Mouse (Mus musculus): Measurements from ENCODE around the gene Dusp23.
A peak's percentile ranks its signal among the peaks of the same experiment; 100 is the strongest.

Gene Dusp23

GRCm38 (mm10) chr1:172632451-172633326, at the start of gene Dusp23:
TSS of gene Dusp23 (minus strand) at chr1:172632962.
- DNase-seq (ENCODE audit: low spot score): peak; percentile 97

GRCm38 (mm10) chr1:172680742-172681141, 48.0 kb upstream of the Dusp23 start:
- no peak for DNase-seq (ENCODE audit: low spot score)

GRCm38 (mm10) chr1:172670716-172671115, 38.0 kb upstream of the Dusp23 start:
- DNase-seq (ENCODE audit: low spot score): no peak

- DNase-seq (ENCODE audit: low spot score): peak; percentile 43
Measured at GRCm38 (mm10) chr1:172667597-172667996, 34.8 kb upstream of the Dusp23 start.

- no peak for DNase-seq (ENCODE audit: low spot score)
Measured at GRCm38 (mm10) chr1:172665457-172665856, 32.7 kb upstream of the Dusp23 start.

- no peak for DNase-seq (ENCODE audit: low spot score)
Measured at GRCm38 (mm10) chr1:172659688-172660087, 26.9 kb upstream of the Dusp23 start.

GRCm38 (mm10) chr1:172657266-172657665, 24.5 kb upstream of the Dusp23 start:
- DNase-seq (ENCODE audit: low spot score): no peak

- no peak for DNase-seq (ENCODE audit: low spot score)
Measured at GRCm38 (mm10) chr1:172653900-172654299, 21.1 kb upstream of the Dusp23 start.

- no peak for DNase-seq (ENCODE audit: low spot score)
Measured at GRCm38 (mm10) chr1:172652040-172652662, 19.4 kb upstream of the Dusp23 start.

- no peak for DNase-seq (ENCODE audit: low spot score)
Measured at GRCm38 (mm10) chr1:172651288-172651987, 18.7 kb upstream of the Dusp23 start.

GRCm38 (mm10) chr1:172650519-172651287, 17.9 kb upstream of the Dusp23 start:
- DNase-seq (ENCODE audit: low spot score): peak; percentile 49

GRCm38 (mm10) chr1:172649396-172649795, 16.6 kb upstream of the Dusp23 start:
- no peak for DNase-seq (ENCODE audit: low spot score)

- DNase-seq (ENCODE audit: low spot score): no peak
Measured at GRCm38 (mm10) chr1:172647236-172647635, 14.5 kb upstream of the Dusp23 start.

GRCm38 (mm10) chr1:172638781-172639180, 6.0 kb upstream of the Dusp23 start:
- DNase-seq (ENCODE audit: low spot score): no peak

- DNase-seq (ENCODE audit: low spot score): no peak
Measured at GRCm38 (mm10) chr1:172637801-172638200, 5.0 kb upstream of the Dusp23 start.

- no peak for DNase-seq (ENCODE audit: low spot score)
Measured at GRCm38 (mm10) chr1:172636266-172636665, 3.5 kb upstream of the Dusp23 start.

GRCm38 (mm10) chr1:172635258-172635657, 2.5 kb upstream of the Dusp23 start:
- DNase-seq (ENCODE audit: low spot score): no peak

GRCm38 (mm10) chr1:172634136-172634535, 1.4 kb upstream of the Dusp23 start:
- DNase-seq (ENCODE audit: low spot score): no peak

- peak; percentile 11 for DNase-seq (ENCODE audit: low spot score)
Measured at GRCm38 (mm10) chr1:172631721-172632120, 1.0 kb downstream of the Dusp23 start.

GRCm38 (mm10) chr1:172629831-172630230, 2.9 kb downstream of the Dusp23 start:
- DNase-seq (ENCODE audit: low spot score): no peak

GRCm38 (mm10) chr1:172626306-172626705, 6.5 kb downstream of the Dusp23 start:
- no peak for DNase-seq (ENCODE audit: low spot score)

GRCm38 (mm10) chr1:172624081-172624480, 8.7 kb downstream of the Dusp23 start:
- DNase-seq (ENCODE audit: low spot score): no peak
